Mouse (Mus musculus) activated CD4-positive, CD25-positive, alpha-beta regulatory T cell, adult 4 months (primary cell): ENCODE measurements around the gene Glrx5. TPM values are rescaled to one million over a fixed set of nuclear protein-coding genes. Genes with fewer than 3 reads are reported as not detected.

Source experiments
- ATAC-seq: one replicate; pipeline ENCODE4 v1.8.0; 2017
- polyA plus RNA-seq, 2 experiments: library from polyadenylated mRNA; unstranded; fragments of 100-300 nt; shearing (Covaris generic); gene quantifications; one replicate each; pipeline ENCODE4 v1.2.1; 2017

The Glrx5 gene
- polyA plus RNA-seq, 2 experiments from 2014 or later, result 6.5 to 7.7 TPM

DNA sequence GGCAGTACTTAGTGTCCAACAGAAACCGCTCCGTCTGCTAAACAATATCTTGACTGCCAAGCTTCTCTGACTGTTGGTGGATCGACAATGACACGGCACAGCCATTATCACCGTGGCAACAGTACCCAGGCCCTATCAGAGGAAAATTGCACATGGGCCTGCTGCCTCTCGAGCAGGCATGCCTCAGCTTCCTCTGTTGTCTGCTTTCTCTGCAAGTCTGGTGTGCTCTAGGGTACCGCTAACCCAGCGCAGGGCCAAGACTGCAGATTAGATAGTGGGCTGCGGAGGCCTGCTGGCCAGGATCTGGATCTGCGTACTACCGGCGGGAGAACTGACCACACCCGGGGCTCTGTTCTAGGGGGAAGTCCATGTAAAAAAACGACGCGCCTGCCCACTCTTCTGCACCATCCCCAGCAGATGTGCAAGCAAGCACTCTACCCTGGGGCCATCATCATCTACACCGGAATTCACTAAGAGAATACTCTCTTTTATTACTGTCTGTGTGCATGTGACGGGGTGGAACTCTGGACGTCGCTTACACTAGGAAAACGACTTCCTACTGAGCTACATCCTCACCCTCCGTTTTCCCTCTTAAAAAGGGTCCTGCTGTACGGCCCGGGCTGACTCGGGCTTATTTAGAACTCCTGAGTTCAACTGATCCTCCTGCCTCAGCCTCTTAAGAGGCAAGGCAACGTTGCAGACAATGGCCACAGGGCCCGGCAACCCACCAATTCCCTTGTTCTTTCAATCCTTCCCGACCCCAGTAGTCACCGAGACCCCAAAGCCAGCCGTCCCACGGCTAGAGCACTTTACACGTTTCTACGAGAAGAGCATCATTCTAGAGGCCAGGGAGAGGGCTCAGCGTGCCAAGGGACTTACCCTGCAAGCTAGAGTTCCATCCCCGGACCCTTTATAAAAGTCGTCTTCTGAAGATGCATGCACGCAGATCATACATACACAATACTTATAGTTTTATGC lies 1.1 kb upstream of the Glrx5 start:
- ATAC-seq, result no peak

DNA sequence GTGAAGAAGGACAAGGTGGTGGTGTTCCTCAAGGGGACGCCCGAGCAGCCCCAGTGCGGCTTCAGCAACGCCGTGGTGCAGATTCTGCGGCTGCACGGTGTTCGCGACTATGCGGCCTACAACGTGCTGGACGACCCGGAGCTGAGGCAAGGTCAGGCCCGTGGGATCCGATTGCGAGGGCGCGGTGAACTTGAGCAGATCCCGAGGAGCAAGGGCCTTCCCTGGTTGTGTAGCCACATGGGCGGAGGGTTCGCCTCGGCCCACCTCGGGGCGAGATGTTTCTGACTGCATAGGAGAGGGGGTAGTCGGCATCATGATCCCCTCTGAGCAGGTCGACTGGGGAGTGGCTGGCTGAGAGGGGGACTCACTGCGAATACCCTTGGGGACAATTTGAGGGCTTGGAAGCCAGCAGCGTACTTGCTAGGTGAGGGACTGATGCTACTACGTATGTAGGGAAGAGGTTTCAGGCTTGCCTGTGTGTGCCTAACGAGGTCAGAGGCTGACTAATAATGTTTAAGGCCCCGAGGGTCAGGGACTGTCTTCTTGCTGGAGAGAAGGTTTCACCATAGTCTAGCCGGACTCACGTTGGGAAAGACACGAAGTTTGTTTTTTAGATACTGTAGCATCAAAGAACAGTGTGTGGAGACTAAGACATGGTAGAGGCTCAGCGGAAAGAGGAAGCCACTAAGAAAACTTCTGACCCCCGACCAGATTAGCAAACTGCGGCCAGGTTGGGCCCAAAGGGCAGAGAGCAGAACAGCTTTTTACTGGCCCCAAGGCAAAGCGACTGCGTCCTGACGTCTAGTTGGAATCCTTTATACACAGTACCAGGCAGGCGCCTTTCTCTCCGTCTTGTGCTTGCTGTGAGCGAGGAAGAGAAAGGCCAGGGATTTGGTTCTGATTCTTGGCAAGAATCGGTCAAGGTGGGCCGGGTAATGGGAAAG lies 616 bp downstream of the Glrx5 start:
- peak; percentile 4 for ATAC-seq

DNA sequence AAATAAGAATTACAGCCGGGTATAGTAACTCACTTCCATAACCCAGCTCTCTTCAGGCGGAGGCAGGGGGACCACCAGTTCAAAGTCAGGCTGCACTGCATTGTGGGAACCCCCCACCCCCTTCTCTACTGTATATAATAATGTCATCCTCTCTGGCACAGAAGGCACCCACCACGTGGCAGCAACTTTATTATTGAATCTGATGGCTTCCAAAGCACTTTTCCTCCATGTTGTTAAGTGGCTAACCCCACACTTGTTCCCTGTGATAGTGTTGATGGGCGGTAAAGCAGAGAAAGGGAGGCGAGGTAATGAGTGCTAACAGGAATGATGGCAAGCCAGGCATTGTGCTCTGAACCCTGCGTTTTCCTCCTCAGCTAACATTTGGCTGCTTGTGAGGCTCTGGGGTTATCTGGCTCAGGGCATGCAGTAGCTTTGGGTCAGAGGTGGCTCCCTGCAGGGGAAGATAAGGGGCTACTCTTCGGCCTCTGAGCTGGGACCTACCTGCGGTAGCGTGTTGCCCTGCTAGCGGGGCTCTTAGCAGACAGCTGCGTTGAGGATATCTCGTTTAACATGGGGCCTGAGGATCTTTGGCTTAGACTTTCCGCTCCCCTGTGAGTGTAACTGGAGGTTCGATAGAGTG lies 1.8 kb downstream of the Glrx5 start:
- ATAC-seq, result no peak

DNA sequence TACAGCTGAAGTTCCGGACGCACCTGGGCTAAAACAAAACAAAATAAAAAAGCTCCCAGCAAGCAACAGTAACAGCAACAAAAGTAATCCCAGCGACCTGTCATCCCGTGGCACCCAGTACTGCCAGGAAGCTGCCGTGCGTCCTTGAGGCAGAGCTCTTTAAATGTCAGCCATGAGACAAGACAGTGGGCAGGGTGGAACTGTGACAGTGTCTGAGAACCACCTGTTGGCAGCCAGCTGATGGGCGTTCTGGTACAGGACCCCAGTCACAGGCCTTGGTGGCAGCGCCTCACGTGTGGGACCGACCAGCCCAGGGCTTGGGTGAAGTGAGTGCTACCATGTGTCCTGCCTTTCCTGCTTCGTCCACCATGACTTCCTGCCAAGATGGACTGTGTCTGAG lies 5.7 kb downstream of the Glrx5 start:
- no peak for ATAC-seq

DNA sequence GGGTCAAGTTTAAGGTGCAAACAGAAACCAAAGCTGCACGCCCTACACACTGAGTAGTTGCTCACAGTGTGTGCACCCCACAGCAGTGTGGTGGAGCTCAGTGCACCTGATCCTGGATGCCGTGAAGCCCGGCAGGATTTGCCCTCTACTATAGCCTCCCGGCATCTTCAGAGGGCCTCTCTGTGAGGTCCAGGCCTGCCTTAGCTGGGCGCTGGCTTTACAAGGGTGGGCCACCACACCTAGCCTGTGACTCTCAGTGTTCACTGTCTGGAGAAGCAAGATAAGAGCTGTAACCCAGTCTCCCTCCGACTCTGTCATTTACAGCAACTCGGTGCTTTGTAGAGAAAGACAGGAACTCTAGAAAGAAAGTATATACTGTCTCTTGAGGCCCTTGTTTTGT lies 6.4 kb downstream of the Glrx5 start:
- ATAC-seq, result no peak

DNA sequence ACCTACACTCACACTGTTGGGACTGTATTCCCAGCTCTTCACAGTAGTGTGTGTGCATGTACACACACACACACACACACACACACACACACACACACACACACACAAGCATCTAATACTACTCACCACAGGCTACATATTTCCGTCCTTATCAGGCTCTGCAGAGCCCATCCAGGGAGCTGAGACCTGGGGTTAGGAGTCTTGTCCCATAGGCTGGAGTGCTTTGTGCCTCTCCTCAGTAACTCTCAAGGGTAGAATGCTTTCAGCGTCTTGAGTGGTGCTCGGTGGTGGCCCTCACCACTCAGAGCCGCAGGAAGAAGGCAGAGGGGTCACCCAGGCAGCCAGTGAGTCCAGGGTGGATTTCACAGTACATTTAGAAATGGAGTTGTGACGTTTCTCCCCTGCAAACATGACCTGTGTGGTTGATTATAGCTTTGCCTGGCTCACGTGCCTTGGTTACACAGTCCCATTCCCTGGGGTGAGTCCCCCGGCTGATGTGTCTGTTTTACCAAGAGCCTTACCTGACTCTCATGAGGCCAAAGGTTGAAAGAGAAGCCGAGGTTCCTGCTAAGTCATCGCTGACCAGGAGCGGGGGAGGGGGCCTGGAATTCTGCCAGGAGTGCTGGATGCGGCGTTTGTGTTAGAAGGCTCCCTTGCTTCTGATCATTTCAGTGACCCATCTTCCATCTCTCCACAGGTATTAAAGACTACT lies 7.2 kb downstream of the Glrx5 start:
- ATAC-seq, result no peak

DNA sequence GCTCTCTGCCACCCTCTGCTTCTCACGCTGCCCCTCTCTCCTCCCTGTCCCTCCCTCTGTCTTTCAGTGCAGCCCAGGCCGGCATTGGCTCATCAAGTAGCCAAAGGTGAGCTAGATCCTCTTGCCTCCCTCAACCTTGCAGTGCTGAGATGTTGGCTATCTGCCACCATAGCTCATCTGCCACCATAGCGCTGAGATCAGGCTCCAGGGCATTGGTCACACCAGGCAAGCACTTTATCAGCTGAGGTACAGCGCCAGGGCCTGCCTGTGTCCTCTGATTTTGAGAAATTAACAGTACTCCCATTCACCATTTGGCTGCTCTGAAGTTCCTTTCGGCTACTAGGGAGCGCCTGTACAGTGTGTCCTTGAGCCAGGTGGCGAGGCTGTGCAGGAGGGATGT lies 8.5 kb downstream of the Glrx5 start:
- no peak for ATAC-seq

DNA sequence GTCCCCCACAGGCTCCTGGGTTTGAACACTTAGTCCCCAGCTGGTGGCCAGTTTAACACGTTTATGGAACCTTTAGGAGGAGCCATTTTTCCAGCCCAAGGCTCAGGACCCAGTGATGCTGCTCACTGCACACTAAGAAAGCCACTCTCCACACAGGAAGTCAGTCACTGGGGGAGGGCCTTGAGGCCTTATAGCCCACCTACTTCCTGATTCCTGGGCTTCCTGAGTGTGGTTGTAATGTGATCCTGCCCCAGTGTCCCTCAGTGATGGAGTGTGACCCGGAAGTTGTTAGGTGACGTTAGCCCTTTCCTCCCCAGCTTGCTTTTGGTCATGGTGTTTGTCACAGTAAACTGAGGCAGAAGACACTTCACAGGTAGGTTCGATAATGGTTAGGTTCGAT lies 10.6 kb downstream of the Glrx5 start:
- ATAC-seq, result no peak

DNA sequence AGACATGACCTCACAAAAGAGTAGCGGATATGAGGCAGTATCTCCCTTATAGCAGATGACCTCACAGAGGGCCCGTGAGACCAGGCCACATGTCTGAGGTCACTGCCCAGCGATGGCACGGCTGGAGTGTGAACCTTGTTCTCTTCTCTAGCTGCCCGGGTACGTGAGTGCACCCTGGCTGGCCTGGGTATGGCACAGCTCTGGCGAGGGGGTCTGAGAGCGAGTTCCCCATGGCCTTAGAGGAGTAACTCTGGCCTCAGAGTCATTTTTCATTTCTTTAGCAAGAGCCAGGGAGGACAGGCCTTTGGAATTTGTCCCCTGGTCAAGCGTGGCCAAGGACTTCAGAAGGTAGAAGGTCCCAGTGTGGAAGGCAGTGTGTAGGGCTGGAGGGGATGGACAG lies 12.3 kb downstream of the Glrx5 start:
- no peak for ATAC-seq

DNA sequence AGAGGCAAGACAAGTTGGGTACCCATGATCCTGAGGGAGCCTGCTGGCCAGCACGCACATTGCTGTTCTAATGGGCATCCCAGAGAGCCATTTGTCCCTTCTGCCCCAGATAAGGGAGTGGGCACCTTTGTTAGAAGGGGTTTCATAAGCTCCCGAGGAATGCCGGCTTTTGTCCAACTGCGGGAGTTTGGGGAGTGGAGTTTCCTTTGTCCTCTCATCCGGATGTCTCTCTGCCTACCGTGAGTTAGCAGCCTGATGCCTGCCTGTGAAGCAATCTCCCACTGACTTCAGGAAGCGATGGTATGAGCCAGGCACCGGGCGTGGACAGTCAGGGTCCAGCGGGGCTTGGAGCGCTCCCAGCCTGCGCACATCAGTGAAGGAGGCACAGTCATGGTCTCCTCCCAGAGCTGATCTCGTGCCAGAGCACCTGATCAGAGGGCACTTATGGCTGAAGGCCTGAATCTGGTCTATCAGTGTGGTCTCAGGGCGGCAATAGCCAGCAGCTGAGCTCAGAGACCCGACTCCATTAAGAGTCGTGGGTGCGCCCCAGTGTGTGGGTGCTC lies 15.9 kb downstream of the Glrx5 start:
- ATAC-seq, result no peak

DNA sequence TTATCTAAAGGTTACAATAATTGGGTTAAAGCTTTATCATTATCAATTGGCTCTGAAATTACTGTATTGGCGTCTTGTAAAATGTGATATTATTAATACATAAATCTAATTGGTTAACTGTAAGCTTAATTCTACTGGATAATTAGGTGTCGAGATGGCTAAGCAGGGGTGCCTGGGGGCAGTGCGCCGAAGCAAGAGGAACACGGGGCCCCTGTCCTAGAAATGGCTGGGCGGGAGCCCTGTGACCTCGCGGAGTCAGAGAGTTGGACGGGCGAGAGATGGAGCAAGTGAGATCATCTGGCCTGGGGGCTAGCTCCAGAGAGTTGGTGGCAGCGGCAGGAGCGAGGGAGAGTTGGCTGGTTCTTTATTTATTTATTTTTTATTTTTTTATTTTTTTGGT lies 17.3 kb downstream of the Glrx5 start:
- no peak for ATAC-seq

DNA sequence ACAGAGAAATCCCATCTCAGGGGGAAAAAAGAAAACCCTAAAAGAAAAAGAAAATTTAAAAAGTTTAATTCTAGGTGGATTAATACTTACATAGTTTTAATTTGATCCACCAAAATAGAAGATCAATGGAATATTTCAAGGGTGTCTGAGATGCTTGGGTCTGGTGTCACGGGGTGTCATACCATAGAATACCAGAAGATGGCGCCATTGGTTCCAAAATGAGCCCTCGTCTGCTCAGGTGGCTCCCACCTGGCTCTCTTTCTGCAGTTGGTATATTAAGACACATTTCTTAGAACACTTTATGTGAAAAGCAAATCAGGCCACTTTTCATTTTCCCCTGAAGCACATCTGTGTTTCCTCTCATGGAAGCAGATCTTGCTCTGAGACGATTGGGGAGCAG lies 18.4 kb downstream of the Glrx5 start:
- no peak for ATAC-seq

DNA sequence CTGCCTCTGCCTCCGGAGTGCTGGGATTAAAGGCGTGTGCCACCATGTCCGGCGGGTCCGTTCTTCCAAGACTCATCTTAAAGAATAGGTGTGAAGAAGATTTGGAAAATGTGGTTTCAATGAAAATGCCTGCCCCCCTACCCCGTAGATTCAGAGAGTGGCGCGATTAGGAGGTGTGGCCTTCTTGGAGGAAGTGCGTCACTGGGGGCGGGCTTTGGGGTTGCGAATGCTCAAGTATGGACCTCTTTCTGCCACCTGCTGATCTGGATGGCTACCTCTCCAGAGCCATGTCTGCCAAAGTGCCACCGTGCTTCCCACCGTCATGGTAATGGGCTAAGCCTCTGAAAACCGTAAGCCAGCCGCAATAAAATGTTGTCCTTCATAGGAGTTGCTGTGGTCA lies 21.6 kb downstream of the Glrx5 start:
- no peak for ATAC-seq

DNA sequence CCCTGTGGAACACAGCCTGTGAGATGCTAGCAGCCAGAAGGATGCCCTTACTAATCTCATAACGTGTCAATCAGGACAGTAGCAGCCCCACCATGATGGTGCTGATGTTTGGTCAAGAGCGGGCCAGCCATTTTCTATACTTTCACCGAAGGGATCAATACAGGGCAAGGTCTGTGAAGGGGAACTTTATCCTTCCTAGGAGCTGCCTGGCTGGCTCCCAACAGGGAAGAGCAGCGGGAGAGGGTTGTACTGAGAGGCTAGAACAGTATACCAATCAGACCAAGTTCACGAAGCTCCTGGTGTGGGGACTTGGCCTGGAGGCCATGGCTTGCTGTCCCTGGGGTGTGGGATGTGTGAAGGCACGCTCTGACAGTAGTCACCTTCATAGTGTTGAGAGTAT lies 22.8 kb downstream of the Glrx5 start:
- ATAC-seq, result no peak

DNA sequence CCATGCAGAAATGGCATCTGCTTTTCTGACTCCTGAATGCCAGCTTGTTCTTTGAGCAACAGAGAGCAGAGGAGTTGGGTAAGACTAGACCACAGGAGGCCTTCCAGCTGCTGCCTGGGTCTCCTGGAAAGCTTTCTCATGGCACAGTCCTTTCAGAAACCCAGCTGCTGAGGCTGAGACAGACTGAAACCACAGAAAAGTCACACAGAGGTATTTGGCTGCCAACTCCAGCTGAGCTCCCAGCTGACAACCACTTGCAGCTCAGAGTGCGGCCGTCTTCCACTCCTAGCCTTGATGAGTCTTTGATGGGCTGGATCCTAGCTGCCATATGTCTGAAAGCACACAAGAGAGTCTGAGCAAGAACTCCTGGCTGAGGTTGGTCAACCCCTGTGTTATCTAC lies 27.5 kb downstream of the Glrx5 start:
- no peak for ATAC-seq

DNA sequence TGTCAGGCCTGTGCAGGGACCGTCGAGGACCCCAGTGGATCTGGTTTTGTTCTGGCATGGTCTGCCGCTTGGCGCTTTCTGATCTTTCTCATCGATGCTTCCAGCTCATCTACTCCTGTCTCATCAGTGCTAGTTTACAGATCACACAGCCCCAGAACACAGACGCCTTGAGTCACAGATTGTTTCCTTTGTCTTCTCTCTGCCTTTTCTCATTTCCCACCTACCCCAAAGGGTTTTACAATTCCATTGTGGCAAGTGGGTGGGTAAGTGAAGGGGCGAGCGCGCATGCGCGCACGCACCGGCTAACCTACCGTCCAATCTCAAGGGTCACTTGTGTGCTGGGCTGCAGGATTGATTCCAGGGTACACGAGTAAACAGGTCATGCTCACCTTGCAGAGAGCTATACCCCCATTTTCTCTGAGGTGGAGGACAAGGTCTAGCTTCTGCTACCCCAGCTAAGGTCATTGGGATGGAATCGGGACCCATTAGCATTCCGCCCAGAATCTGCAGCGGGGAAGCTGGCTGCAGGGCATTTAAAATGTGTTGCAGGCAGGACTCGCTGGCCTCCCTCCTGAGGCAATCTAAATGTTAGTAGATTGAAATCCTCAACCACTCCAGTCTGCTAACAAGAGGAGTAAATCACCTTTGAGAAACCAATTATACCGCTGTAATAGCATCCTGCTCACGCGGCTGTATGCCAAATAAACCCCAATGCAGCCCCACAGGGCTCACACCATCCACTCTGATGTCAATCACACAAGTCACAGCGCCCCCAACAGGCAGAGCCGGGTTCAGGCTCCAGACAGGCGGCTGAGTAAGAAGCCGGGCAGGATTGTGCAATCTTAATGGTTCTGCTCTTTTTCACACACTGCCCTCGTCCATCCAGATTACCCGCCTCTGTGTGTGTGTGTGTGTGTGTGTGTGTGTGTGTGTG lies 31.0 kb downstream of the Glrx5 start:
- no peak for ATAC-seq

DNA sequence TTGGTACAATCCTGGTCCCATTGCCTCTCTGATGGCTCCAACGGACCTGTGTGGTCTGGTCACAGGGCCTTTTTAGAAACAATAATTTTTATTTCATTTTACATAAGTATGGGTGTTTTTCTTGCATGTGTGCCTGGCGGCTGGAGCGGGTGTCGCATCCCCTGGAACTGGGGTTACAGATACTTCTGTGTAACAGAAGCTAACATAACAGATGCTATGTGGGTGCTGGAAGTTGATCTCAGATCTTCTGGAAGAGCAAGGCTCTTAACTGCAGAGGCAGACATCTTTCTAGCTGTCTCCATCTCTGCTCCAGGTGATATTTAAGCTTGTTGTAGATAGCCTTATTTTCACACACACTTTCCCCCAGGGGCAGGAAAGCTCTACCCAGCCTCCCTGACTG lies 31.7 kb downstream of the Glrx5 start:
- no peak for ATAC-seq

DNA sequence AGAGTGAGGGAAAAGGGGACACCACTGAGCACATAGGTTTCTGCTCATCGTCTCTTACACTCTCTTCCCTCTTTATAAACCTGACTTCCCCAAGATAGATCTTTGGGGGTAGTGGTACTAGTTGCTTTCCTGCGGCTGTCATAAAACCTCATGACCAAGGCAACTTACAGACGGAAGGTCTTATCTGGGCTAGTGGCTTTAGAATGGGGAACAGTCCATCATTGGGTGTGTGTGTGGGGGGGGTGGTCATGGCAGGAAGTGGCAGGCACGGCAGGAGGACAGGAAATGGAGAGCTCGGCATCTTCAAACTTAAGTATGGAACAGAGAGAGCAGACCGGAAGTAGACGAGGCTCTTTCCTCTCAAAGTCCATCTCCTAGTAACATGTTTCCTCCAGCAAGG lies 32.6 kb downstream of the Glrx5 start:
- no peak for ATAC-seq

DNA sequence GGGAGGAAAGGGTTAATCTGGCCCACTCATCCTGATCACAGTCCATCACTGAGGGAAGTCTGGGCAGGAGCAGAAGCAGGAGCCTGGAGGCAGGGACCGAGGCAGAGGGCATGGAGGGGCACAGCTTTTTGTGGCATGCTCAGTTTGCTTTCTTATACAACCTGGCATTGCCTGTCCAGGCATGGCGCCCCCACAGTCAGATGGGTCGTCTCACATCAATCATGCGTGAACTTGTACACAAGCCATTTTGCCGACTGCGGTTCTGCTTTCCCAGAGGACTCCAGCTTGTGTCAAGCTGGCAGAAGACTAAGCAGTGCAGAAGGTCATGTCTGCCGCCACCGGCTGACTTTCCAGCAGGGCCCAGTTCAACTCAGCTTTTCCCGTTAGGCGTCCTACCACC lies 34.0 kb downstream of the Glrx5 start:
- ATAC-seq, result no peak

DNA sequence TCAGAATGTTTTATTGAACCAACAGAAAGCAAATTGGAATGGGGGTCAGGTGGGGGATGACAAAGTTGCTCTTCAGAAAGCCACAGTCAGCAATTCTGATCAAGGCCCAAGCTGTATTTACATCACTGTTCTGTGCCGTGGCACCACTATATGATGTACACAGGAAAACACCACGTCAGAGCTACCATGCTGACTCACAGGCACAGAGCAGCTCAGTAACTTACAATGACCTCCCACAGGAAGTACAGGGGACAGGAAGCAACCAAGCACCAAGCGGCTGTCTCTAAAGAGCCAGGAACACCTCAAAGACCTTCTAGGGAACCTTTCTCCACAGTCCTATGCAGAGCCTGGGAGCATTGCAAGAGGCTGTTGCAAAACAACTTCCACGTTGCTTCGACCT lies 36.4 kb downstream of the Glrx5 start:
- peak; percentile 92 for ATAC-seq

DNA sequence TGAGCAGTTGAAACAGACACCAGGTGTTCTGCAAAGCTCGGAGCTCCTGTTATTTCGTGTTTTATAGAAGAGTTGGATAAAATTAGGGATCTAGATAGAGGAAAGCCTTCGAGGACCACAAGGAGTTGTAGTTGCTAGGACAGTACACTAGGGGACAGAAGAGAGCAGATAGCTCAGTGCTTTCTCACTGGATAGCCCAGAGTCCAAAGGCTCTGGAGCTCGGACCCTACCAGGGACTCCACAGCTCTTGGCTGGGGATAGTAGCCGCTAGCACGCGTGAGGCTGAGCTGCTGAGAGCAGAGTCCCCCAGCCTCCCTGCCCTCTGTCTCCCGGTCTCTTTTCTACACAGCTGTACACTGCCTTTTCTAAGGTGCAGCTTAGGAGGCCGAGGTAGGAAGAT lies 41.2 kb downstream of the Glrx5 start:
- ATAC-seq, result no peak
